Mouse (Mus musculus): ENCODE measurements at regions not wholly inside any gene's neighbourhood (a gene's known extent, or its start where the extent isn't known, plus 50 kb on each side); places are given as distances from the start of the nearest gene placed in this dataset.

GRCm38 (mm10) chr2:54318559-54318958 lies 117.6 kb upstream of the Galnt13 start:
- no peak for TF ChIP-seq MAFK (IDR thresholded peaks at IDR 0.05; ENCODE audit: insufficient read depth, low read depth, low read length)
- no peak for TF ChIP-seq ZC3H11A (IDR thresholded peaks at IDR 0.05; ENCODE audit: borderline replicate concordance, low read depth, low read length)
